Mouse (Mus musculus) urinary bladder, postnatal 14 days (tissue): ENCODE results near the gene Spns1.
"Not testable (repeated sequence)": the region's sequence is repeated elsewhere in the genome, so short reads cannot be mapped to it uniquely, and the experiment has no call there.

Experiments
- DNase-seq: peaks from one replicate; pipeline ENCODE4 v3.0.0; 2021; ENCODE audit warnings: low spot score

The Spns1 gene

GRCm38 (mm10) chr7:126377278-126378158, at the start of gene Spns1:
TSS of gene Spns1 (minus strand) at chr7:126377450.
- DNase-seq = peak; percentile 96

DNA sequence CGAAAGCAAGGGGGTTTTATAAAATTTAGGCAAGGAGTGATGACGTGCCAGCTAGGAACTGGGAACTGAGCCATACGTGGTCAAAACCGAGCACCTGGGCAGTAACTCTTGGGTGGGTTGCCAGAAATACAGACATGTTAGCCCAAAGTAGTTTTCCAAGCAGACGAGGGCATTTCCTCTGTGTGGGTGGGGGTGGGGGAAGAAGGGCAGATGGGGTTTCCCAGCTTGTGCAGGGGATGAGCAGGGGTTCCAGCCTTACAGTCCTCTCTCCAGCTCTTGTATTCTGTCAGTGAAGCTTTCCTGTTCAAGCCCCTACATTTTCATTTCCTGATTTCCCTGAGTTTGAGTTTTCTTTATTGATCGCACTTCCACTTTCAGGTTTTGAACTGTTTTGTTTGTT, 46.9 kb upstream of the Spns1 start:
- no peak for DNase-seq

- DNase-seq = no peak
Measured at GRCm38 (mm10) chr7:126421756-126422155, 44.5 kb upstream of the Spns1 start.

- DNase-seq = no peak
Measured at GRCm38 (mm10) chr7:126418496-126418895, 41.2 kb upstream of the Spns1 start.

GRCm38 (mm10) chr7:126417606-126418005, 40.4 kb upstream of the Spns1 start:
- DNase-seq = no peak

DNA sequence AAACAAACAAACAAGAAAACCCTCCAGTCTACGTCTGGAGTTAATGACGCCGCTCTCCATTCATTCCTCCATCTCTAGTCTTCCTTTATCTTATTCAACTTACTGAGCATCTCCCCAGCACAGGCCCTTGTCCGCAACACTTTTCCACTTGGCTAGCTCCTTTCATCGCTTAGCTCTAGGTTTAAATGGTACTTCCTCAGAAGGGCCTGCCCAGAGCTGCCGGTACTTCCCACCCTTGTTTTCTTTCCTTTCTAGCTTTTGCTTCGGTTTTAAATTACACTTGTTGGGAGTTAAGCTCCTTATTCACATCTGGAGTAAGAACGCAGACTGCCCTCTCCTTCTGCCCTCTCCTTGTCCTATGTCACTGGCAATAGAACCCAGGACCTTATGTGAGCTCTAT, 39.8 kb upstream of the Spns1 start:
- DNase-seq = no peak

DNA sequence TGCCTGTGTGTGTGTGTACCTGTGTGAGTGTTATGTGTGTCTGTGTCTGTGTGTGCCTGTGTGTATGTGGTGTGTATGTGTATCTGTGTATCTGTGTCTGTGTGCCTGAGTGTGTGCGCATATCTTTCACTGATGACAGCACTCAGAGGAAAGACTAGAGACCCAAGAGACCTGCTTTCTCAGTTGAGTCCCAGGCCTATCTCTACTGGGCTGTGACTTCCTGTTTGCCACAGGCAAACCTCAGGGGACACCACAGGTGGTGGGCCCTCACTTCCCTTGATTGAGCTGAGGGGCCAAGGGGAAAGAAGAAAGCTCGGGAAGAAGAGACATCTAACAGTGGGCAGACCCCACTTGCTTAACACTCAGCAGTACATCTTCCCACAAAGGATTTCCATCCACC, 39.4 kb upstream of the Spns1 start:
- DNase-seq = no peak

DNA sequence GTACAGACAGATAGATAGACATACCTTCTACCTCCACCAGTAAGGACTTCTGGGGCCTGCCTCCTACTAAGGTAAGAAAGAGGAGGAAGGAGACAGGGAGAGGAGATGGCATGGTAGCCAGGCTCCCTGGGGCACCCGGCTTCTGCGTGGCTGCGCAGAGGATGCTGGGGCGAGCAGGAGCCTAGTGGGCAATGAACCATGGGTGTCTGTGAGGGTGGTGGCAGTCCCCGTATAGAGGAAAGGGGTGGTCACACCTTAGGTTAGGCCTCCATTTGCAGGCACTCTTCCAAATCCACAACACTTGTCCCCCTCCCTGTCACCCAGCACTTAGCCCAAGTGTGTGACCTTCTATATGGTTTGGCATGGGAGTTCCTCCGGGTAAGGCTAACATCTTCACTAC, 37.5 kb upstream of the Spns1 start, which contains the start of gene Cd19:
Cd19 (minus strand) TSS at position 165 of the 400 bp plus-strand sequence.
- no peak for DNase-seq

- DNase-seq = no peak
Measured at GRCm38 (mm10) chr7:126411061-126411460, 33.8 kb upstream of the Spns1 start.

DNA sequence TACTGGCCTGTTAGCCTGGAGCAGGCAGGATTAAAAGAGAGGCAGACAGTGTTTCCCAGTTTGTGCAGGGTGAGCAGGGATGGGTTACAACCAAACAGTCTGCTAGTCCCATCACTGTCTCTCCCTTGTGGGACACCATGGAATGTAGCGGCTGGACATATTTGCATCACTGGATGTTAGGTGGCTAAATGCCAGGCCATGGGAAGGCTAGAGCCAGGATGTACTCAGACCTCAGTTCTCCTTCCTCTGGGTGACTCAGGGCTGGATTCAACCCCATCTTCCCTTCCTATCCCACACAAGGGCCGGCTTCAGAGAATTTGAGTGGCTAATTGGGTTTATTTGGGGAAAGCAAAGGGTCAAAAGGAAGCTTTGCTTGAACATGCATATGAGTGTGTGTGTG, 31.4 kb upstream of the Spns1 start:
- DNase-seq = no peak

GRCm38 (mm10) chr7:126402518-126402917, 25.3 kb upstream of the Spns1 start:
- DNase-seq = not testable (repeated sequence)

GRCm38 (mm10) chr7:126399548-126399947, 22.3 kb upstream of the Spns1 start:
- DNase-seq = peak; percentile 88

DNA sequence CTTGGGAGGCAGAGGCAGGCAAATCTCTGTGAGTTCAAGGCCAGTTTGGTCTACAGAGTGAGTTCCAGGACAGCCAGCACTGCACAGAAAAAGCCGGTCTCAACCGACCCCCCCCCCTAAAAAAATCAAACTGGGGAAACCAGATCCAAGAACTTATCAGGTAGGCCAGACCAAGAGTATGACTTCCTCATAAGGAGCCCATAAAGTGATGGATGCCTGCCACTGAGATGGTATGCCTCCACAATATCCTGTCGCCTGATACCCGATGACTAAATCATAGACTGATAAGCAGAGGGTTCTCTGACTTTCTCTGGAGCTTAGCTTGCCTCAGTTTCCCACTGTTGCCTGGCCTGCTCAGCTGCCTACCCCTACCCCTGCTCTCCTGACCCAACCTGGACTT, 20.6 kb upstream of the Spns1 start:
- no peak for DNase-seq

GRCm38 (mm10) chr7:126397221-126397620, 20.0 kb upstream of the Spns1 start:
- DNase-seq = no peak

- peak; percentile 92 for DNase-seq
Measured at GRCm38 (mm10) chr7:126396298-126397119, 19.3 kb upstream of the Spns1 start, which contains the start of gene Nfatc2ip. TSS of gene Nfatc2ip (minus strand) at chr7:126396737.

- DNase-seq = not testable (repeated sequence)
Measured at GRCm38 (mm10) chr7:126392086-126392884, 15.0 kb upstream of the Spns1 start.

- DNase-seq = no peak
Measured at GRCm38 (mm10) chr7:126388185-126388584, 10.9 kb upstream of the Spns1 start.

DNA sequence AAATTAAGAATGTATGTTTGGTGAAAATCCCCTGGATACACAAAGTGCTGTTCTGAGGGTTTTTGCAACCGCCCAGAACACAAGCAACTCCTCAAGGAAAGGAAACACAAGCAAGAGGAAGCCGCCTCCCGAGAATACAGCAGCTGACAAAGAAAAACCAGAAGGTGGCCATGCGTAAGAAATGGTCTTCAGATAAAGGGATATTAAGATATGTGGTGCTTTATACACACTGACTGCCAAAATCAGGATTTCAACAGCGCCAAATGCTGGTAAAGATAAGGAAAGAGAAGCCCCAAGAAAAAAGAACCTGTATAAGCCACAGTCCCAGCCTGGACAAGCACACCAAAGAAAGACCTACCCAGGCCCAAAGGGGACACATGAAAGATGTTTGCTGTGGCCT, 6.3 kb upstream of the Spns1 start:
- DNase-seq = no peak

GRCm38 (mm10) chr7:126376903-126377277, 360 bp downstream of the Spns1 start:
- DNase-seq = no peak

GRCm38 (mm10) chr7:126375012-126375411, 2.2 kb downstream of the Spns1 start:
- DNase-seq = no peak

GRCm38 (mm10) chr7:126374526-126374925, 2.7 kb downstream of the Spns1 start:
- DNase-seq = no peak

DNA sequence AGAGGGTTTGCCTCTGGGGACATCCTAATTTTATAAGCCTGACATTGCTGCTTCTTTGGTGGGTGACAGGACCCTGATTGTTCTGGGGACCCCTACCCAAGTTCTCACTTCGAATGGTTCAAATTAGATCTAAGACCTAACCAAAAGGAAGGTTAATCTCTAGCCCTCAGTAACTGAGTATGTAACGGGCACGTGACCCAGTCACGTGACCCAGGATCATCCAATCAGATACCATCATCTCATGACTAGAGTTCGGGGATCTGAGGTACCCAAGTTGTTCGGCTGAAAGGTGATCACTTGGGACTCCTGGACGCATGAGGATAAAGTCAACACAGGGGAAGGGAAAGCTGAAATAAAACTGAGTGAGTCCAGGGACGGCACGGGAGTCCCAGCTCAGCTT, 4.2 kb downstream of the Spns1 start:
- DNase-seq = no peak
